Mouse (Mus musculus) myocyte (in vitro differentiated cells): ENCODE measurements around the gene Rhpn2.

Experiments used
- E2F4 ChIP-seq: IDR thresholded peaks from one replicate; pipeline ENCODE4 v1.6.1; 2011; ENCODE audit warnings: mild to moderate bottlenecking, control low read depth, moderate library complexity; ENCODE audit not compliant: insufficient read depth
- MAX ChIP-seq: IDR thresholded peaks from one replicate; pipeline ENCODE4 v1.6.1; 2011; ENCODE audit warnings: low read depth, mild to moderate bottlenecking, control low read depth
- MYOD1 ChIP-seq, 3 experiments: IDR thresholded peaks; one replicate each; pipeline ENCODE4 v1.6.1; 2011; ENCODE audit warnings: control low read depth in 2 of 3, low read depth in 2 of 3, mild to moderate bottlenecking in 2 of 3, moderate library complexity in 1 of 3; ENCODE audit not compliant: insufficient read length in 2 of 3, control insufficient read depth in 1 of 3
- POLR2A ChIP-seq: IDR thresholded peaks from one replicate; pipeline ENCODE4 v1.6.1; 2011; ENCODE audit warnings: low read depth, mild to moderate bottlenecking, control low read depth, moderate library complexity; ENCODE audit not compliant: insufficient read length
- POLR2AphosphoS2 ChIP-seq: IDR thresholded peaks from one replicate; pipeline ENCODE4 v1.6.1; 2011; ENCODE audit warnings: low read depth, control low read depth; ENCODE audit not compliant: insufficient read length
- SRF ChIP-seq: IDR thresholded peaks from one replicate; pipeline ENCODE4 v1.6.1; 2011; ENCODE audit warnings: low read depth; ENCODE audit not compliant: control insufficient read depth, insufficient read length
- TCF12 ChIP-seq: IDR thresholded peaks from one replicate; pipeline ENCODE4 v1.6.1; 2011; ENCODE audit warnings: mild to moderate bottlenecking, control low read depth; ENCODE audit not compliant: poor library complexity, insufficient read depth, severe bottlenecking
- TCF3 ChIP-seq: IDR thresholded peaks from one replicate; pipeline ENCODE4 v1.6.1; 2011; ENCODE audit warnings: low read depth, control low read depth; ENCODE audit not compliant: insufficient read length
- USF1 ChIP-seq: IDR thresholded peaks from one replicate; pipeline ENCODE4 v1.6.1; 2011; ENCODE audit warnings: low read depth, mild to moderate bottlenecking, control low read depth, moderate library complexity

- TF ChIP-seq MAX: no peak
- no peak for TF ChIP-seq TCF12
- TF ChIP-seq POLR2A: peak; percentile 78
- no peak for TF ChIP-seq MYOD1 (IDR thresholded peaks at IDR 0.05; ENCODE audit: control insufficient read depth in 1 of 3, insufficient read length in 2 of 3, low read depth in 2 of 3)
- TF ChIP-seq TCF3: no peak
- peak; percentile 51 for TF ChIP-seq POLR2AphosphoS2
- TF ChIP-seq E2F4: no peak
- TF ChIP-seq USF1: no peak
- no peak for TF ChIP-seq SRF
These were observed 16.0 kb upstream of the Rhpn2 start, which contains the start of gene Gpatch1 for GRCm38 (mm10) chr7:35317729-35318609.
